Mouse (Mus musculus): ENCODE data around the gene Pafah1b3.

The Pafah1b3 gene

DNA sequence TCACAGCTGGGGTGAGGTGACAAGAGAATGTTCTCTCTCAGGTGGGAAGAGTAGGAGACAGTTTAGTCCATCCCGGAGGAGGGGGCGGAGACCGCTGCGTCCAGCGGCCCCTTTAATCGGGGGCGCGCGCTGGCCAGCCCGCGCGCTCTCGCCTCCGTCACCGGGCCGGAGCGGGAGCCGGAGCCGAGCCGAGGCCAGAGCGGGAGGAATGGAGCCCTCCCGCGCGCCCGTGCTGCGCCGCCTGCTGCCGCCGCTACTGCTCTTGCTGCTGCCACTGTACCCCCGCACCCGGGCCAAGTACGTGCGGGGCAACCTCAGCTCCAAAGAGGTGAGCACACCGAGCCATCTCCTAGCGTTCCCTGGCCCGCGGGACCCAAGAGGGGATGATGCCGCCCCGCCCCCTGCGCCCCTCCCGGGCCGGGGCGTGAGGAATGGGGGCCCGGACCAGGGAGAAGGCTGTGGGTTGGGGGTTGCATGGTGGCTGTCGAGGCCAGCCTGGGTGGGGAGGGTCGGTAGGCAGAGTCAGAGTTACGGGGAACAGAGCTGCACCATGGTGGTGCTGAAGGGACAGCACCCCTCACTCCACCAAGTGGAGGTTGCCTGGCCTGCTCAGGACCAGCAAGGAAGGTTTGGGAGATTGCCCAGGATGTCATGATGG, 8.3 kb upstream of the Pafah1b3 start, which contains the start of gene Tmem145:
Gene Tmem145 (plus strand): TSS at position 151 of the 658 bp plus-strand sequence.
- CTCF ChIA-PET = interaction anchor here (0.6 kb wide), 1 partner anchor 40 kb away, joined by 5 read pairs; no protein-coding TSS in a partner anchor

DNA sequence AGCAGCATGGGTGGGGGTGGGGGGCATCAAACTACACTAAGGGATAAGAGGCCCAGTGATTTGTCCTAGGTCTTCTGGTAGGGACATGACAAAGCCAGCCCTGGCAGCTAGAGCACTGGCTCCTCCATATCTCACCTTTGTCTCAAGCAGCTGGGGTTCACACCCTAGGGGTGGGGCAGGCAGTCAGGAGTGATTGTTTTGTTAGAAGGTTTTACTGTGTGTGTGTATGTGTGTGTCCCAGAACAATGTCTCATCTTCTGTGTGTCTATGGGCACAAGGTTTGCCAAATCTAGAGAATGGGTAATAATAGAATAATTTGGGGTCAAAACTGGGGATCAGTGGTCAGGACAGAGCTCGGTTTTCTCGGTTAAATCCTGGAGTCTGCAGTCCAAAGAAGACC, 7.7 kb upstream of the Pafah1b3 start:
- CTCF ChIA-PET = no interaction called here

DNA sequence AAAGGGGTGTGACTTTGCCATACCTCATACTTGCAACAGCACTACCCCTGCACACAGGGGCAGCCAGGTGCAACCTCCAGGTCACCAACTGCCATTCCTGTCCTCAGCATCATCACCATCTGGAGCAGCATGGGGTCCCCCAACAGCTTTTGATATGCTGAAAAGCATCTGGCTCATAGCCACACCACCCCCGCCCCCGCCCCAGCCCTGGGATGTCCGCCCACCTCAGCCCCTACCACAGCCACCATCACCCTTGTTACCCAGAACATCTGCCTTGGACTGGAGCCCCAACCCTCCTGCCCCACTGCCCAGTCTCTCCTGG, 5.9 kb upstream of the Pafah1b3 start:
- CTCF ChIA-PET = no interaction called here

DNA sequence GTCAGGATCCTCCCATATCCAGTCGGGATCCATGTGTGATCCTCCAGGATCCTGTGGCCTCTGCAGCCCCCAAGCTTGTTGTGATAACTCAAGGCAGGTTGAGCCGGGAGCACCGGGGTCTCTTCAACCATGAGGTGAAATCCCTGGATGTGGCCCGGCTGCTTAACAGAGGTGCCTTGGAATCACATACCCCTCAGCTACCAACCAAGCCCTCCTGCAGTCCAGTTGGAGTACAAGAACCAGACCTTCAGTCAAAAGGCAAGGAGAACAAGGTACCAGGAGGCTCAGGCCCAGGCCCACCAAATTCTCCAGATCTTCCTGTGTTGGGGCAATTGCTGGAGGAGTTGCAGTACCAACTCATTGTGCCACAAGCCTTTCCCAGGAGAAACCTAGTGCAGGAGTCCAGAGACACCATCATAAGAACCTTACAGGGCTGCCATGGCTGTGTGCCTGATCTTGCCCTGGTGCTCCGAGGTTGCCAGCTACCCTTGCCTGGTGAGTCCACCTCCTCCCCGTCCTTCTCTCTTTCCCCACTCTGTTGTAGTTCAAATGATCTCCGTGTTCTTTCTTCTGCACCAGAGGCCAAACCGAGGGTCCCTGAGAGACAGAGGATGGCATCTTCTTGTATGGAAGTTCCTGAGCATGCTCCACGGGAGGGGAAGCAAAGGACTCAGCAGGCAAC, 5.4 kb upstream of the Pafah1b3 start:
- CTCF ChIA-PET = no interaction called here

DNA sequence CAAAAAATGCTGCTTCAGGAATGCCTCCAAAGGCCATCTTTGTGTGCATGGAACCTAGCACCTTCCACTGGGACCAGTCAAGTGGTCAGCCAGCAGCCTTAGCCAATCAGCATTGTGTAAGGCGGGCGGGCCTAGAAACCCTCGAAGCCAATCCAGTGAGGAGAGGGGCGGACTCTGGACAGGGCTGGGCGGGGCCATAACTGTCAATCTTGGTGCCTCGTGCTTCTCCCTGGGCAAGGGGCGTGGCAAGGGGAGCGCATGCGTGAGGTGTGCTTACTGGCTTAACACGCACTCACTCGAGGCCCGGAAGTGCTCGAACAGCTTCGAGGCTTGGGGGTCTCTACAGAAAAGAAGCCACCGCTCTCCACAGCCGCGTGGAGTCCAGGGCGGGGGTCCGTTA, 3.3 kb upstream of the Pafah1b3 start, which contains the start of gene Prr19:
Gene Prr19 (plus strand): TSS at position 349 of the 400 bp plus-strand sequence.
- CTCF ChIA-PET = no interaction called here

DNA sequence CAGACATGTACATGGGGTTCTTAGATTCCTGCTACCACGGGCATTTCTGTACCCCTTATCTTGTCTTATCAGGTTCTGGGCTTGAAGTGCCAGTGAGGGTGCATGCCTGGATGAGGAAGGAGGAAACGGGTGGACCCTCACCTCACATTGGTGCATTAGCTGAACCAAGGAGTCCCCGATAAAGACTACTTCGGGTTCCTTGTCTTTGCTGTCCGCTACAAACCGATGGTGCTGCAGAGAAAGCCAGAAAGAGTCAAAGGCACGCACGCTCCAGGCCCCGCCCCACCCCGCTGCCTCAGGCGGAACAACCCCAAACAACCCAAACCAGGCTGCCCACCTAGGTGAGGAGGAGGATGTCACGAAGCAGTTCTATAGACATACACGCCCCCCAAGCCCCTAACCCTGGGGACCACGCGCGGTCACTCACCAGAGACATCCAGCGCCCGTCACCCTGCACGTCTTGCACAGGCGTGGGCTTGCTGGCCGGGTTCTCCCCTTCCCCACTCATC, 787 bp downstream of the Pafah1b3 start:
- CTCF ChIA-PET = interaction anchor here (0.6 to 0.8 kb wide), 2 partner anchors 30 to 103 kb away, joined by 3 to 8 read pairs; no protein-coding TSS in a partner anchor

DNA sequence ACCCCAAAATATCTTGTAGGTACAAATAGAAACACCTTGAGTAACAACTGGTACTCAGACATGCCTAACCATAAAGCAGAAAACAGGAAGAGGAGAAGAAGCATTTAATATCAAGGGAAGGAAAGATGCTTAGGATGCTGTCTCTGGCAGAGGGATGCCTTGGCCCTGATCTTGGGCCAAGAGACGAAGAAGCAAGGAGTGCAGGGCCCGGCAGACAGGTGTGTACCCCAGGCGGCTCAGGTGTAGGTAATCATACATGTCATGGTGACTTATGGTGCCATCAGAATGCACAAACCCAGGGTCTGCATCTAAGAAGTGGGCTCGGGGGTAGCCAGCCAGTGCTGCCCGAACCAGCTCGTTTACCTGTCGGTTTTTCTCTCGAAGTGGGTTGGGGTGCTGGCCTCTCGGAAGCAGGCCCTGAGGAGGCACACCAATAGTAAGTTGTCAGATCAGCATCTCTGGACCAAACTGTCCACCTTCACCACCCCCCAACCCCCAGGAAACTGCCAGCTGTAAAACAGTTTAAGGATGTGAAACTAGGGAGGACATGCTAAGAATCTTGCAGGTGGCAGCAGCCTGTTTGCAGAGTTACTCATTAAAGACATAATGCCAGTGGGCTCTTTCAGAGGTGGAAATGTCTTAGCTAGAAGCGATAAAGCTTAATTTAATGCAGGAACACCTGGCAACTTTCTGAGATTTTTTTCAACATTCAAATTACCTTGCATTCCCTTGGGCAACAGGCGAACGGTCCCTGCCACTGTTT, 2.6 kb downstream of the Pafah1b3 start:
- CTCF ChIA-PET = no interaction called here

DNA sequence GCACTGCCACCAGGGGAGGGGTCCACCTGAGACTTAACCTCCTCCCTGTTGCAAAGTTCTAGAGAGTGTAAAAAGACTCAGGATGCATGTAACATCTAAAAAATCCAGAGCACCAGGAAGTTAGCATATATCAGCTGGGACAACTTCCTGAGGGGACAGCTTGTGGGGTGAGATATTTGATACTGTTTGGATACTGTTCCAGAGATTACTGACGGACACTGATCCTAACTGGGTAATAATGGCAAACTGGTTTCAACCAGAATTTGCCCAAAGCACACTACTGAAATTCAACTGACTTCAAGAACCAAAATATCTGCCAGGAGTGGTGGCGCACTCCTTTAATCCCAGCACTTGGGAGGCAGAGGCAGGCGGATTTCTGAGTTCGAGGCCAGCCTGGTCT, 3.3 kb downstream of the Pafah1b3 start:
- CTCF ChIA-PET = no interaction called here

DNA sequence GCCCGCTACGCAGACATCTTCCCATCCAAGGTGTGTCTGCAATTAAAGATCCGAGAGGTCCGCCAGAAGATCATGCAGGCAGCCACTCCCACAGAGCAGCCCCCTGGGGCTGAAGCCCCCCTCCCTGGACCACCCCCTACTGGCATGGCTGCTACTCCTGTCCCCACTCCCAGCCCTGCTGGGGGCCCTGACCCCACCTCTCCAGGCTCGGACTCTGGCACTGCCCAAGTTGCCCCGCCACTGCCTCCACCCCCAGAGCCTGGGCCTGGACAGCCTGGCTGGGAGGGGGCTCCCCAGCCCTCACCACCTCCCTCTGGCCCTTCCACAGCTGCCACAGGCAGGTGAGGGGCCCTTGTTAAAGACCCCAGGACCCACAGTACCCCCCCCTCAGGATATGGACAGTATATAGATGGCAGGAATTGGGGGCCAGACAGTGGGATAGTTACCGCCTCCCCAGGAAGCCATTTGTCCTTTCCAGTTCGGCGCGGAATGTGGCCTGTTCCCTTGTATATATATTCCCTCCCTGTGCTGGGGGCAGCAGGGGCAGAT, 4.5 kb downstream of the Pafah1b3 start:
- CTCF ChIA-PET = no interaction called here

DNA sequence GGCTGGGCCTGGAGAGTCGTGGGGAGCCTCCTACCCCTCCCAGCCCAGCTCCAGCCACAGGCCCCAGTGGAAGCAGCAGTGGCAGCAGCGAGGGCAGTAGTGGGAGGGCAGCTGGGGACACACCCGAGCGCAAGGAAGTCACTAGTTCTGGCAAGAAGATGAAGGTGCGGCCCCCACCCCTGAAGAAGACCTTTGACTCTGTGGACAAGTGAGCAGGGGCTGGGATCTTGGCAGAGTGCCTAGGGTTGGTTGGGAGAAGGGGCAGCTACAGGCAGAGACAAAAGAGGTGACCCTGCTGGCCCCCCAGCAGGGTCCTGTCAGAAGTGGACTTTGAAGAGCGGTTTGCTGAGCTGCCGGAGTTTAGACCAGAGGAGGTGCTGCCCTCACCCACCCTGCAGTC, 5.7 kb downstream of the Pafah1b3 start:
- CTCF ChIA-PET = no interaction called here

DNA sequence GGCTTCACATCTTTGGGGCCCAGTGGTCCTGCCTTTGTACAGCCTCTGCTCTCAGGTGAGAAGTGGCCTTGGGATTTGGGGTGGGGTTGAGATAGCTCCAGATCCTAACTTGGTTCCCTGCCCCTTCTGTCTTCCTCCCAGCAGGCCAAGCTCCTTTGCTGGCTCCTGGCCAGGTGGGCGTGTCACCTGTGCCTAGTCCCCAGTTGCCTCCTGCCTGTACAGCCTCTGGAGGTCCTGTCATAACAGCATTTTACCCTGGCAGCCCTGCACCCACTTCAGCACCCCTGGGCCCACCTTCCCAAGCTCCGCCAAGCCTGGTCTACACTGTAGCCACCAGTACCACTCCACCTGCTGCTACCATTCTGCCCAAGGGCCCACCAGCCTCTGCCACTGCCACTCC, 6.9 kb downstream of the Pafah1b3 start:
- CTCF ChIA-PET = no interaction called here

DNA sequence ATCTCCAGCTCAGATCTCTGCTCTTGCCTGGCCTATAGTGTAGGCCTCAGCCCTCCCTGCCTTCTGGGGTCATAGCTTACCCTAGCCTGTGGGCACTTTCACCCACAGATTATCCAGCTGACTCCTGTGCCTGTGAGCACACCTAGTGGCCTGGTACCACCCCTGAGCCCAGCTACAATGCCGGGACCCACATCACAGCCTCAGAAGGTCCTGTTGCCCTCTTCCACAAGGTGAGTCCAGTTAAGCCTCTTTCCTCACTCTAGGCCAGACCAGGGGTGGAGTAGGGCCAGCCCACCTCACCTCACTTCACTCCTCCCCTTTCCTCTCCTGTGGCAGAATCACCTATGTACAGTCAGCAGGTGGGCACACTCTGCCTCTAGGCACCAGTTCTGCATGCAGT, 7.3 kb downstream of the Pafah1b3 start:
- CTCF ChIA-PET = no interaction called here

DNA sequence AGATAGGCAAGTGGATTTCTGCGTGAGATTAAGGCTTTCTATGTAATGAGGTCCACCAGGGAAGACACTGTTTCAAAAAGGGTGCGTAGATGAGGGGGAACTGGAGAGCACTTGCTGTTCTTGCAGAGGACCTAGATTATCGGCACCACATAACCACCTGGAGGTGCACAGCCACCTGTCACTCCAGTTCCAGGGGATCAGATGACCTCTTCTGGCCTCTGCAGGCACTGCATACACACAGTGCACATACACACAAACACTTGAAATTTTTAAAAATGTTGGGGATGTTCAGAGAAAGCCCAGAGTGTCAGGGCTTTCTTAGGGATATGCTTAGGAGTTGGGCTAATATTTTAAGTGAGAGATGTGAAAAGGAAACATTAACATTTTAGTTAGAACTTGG, 7.9 kb downstream of the Pafah1b3 start:
- CTCF ChIA-PET = interaction anchor here (0.6 kb wide), 1 partner anchor 25 kb away, joined by 3 read pairs; no protein-coding TSS in a partner anchor

DNA sequence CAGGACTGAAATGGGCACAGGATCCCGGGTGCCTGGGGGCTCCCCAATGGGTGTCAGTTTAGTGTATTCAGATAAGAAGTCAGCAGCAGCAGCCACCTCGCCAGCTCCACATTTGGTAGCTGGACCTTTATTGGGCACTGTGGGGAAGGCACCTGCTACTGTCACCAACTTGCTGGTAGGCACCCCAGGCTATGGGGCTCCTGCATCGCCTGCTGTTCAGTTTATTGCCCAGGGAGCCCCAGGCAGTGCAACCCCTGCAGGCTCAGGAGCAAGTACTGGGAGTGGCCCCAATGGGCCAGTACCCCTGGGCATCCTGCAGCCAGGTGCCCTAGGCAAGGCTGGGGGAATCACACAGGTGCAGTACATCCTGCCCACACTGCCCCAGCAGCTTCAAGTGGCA, 9.1 kb downstream of the Pafah1b3 start:
- CTCF ChIA-PET = no interaction called here

DNA sequence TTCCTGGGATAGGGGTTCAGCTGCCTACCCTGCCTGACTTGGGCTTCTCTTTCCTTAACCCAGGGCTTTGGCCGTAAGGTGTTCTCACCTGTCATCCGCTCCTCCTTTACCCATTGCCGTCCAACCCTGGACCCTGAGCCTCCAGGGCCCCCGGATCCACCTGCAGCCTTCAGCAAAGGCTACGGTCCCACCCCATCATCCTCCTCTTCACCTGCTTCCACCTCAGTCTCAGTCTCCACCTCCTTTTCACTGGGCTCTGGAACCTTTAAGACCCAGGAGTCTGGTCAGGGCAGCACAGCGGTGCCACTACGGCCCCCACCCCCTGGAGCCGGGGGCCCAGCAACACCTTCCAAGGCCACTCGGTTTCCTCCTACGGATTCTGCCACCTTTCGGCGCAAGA, 9.8 kb downstream of the Pafah1b3 start:
- CTCF ChIA-PET = no interaction called here

DNA sequence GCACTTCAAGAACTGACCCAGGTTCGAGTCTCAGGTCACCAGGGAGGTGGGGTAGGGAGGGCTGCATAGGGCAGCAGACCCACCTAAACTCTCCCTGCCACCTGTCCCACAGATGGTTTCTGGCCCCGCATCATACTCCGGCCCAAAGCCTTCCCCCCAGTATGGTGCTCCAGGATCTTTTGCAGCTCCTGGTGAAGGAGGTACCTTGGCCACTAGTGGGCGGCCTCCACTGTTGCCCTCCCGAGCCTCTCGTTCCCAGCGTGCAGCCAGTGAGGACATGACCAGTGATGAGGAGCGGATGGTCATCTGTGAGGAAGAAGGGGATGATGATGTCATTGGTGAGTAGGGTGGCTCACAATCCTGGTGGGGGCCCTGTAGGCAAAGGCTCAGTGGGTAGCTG, 10.8 kb downstream of the Pafah1b3 start:
- CTCF ChIA-PET = interaction anchor here (0.6 kb wide), 1 partner anchor 15 kb away, joined by 3 read pairs; no protein-coding TSS in a partner anchor

DNA sequence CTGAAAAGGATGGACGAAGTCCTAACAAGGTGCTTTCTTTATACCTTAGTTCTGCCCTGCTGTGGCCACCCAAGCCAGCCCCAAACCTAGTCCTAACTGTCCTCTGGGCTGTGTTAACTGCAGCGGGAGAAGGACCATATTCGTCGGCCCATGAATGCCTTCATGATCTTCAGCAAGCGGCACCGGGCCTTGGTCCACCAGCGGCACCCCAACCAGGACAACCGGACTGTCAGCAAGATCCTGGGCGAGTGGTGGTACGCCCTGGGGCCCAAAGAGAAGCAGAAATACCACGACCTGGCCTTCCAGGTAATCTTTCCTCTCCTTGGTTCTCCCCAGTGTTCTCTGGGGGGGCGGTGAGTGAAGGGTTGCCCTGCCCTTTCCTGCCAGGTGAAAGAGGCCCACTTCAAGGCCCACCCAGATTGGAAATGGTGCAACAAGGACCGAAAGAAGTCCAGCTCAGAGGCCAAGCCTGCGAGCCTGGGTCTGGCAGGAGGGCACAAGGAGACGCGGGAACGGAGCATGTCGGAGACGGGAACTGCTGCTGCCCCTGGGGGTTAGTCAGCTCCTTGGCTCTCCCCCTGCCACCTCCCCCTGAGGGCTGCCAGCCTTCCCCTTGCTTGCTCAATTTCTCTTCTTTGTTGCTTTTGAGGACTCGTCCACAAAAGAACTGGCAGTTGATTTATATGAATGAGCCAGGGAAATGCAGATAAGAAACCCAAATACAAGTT, 12.1 kb downstream of the Pafah1b3 start:
- CTCF ChIA-PET = interaction anchor here (0.9 kb wide), 1 partner anchor 117 kb away, joined by 3 read pairs; no protein-coding TSS in a partner anchor

DNA sequence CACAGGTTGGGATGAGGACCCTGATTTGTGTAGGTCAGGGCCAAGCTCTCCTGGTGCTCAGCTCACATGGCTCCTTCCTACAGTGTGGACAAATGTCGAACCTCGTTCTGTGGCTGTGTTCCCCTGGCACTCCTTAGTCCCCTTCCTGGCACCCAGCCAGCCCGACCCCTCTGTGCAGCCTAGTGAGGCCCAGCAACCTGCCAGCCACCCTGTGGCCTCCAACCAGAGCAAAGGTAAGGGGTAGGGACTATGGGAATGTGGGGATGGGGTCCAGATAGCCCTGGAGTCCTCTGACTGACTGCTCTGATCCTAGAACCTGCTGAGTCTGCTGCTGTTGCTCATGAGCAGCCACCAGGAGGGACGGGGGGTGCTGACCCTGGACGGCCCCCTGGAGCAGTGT, 13.0 kb downstream of the Pafah1b3 start:
- CTCF ChIA-PET = interaction anchor here (0.9 kb wide), 1 partner anchor 118 kb away, joined by 3 read pairs; no protein-coding TSS in a partner anchor

DNA sequence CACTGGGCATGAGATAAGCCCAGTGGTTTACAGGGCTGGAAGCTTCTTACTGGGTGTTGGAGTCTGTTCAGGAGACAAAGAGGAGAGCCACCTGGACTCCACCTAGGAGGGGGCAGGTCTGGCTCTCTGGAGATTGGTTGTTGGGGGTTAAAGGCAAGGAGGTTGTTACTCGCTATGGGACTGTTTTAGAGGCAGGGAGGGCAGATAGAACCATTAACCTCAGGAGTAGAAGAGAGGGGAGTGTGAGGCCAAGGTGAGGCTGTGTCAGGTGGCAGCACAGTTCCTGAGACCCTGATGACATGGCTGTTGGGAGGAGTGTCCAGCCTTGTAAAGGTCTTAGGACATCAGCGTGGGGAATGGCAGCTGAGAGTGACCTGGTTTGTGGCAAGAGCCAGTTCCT, 13.6 kb downstream of the Pafah1b3 start:
- CTCF ChIA-PET = no interaction called here

DNA sequence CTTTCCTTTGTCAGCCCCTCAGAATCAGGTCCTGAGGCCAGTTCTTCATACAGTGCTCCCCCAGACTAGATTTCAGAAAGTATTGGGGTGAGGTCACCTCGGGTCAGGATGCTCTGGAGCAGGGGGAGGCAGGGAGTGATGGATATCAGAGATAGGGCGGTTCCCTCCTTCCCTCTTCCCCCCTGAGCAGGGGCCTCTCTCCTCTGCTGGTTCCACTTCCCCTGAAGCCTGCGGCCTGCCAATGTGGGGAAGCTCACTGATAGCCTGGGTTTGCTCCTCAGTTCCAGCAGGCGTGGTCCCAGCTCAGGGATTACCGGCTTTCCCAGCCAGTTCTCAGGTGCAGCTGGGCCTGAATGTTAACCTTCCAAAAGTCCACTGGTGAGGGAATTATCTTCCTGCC, 14.1 kb downstream of the Pafah1b3 start:
- CTCF ChIA-PET = no interaction called here

DNA sequence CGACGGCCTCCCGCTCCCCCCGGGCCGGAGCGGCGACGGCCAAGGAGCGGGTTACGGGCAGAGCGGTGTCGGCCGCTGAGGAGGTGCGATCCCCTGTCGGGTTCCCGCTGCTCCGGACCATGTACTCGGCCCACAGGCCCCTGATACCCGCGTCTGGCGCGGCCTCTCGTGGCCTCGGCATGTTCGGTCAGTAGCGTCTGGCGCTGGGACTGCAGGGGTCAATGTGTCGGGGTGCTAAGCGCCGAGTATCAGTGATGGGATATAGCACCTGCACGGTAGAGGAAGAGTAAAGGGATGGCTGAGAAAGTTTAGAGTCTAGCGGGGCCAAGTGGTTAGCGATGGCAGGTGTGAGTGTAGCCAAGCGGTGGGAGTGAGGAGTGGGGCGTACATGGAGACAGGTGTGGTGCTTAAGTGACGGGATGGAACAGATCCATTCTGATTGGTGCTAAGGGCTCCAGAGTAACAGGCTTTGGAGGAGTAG, 15.0 kb downstream of the Pafah1b3 start:
- CTCF ChIA-PET = no interaction called here
